Mouse (Mus musculus): ENCODE results near the gene Amdhd1. TPM values are rescaled to one million over a fixed set of nuclear protein-coding genes. Genes with fewer than 3 reads are reported as not detected.

Amdhd1 gene
- total and polyA plus RNA-seq, 3 experiments, result not detected

DNA sequence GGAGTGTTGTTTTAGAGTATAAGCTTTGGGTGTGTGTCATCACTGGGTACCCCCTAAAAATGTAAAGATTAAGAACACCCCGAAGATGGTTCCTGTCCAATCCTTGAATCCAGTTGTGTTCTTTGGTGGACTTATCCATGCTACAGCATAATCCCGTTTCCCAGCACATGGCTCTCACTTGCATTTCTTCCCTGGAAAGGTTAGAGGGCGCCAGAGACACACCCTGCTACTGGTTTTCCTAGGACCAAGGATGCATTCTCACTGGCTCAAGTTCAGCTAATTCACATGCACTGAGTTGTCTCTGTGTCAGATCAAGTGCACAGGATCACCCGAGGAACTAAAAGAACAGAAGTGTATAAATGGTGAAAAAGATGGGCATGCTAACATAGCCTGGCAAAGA lies 53.2 kb downstream of the Amdhd1 start:
- Histone ChIP-seq H3K9me3 (replicated peaks; ENCODE audit: insufficient read depth, low read length) (no peaks in the 10 kb centered on the region), H3K79me2 (ENCODE audit: control insufficient read depth, insufficient read depth, low read length, poor library complexity) (no peaks in the 10 kb centered on the region), H3K4me3 (ENCODE audit: control insufficient read depth in 1 of 2, insufficient read depth in 1 of 2, low read depth in 2 of 2, low read length in 2 of 2) (no peak overlapping the region), H3K4me1 (ENCODE audit: control insufficient read depth in 1 of 2, insufficient read depth in 2 of 2, low read length in 2 of 2) (no peaks in the 10 kb centered on the region; a peak in 1 of 4 replicates), H3K27ac (ENCODE audit: control insufficient read depth, low read depth, low read length) (no peak overlapping the region), H3K9ac (ENCODE audit: control insufficient read depth, low read depth, low read length, poor library complexity, severe bottlenecking) (no peak overlapping the region), H3K27me3 (ENCODE audit: control insufficient read depth in 1 of 2, insufficient read depth in 2 of 2, low read length in 2 of 2) (no peaks in the 10 kb centered on the region), H3K36me3 (ENCODE audit: control insufficient read depth in 1 of 2, insufficient read depth in 2 of 2, low read length in 2 of 2) (peaks cover 0 to 3% of the 10 kb centered on the region in 2 experiments; a peak in 3 of 4 replicates)
- TF ChIP-seq RCOR1 (IDR thresholded peaks at IDR 0.05; ENCODE audit: low read depth, low read length), result no peak
- no peak for TF ChIP-seq JUND (IDR thresholded peaks at IDR 0.05; ENCODE audit: low read depth, low read length)
- TF ChIP-seq MYC (IDR thresholded peaks at IDR 0.05; ENCODE audit: low read depth, low read length), result no peak
- TF ChIP-seq NRF1 (IDR thresholded peaks at IDR 0.05; ENCODE audit: insufficient read depth, low read depth, low read length, poor library complexity, severe bottlenecking), result no peak
- TF ChIP-seq POLR2AphosphoS2 (IDR thresholded peaks at IDR 0.05; ENCODE audit: low read length), result no peak
- no peak for TF ChIP-seq GABPA (IDR thresholded peaks at IDR 0.05; ENCODE audit: low read depth, low read length)
- TF ChIP-seq MAZ (IDR thresholded peaks at IDR 0.05; ENCODE audit: low read depth, low read length), result no peak
- TF ChIP-seq EP300 (IDR thresholded peaks at IDR 0.05; ENCODE audit: low read depth in 1 of 2, low read length in 2 of 2), result no peak
- TF ChIP-seq MEF2A (IDR thresholded peaks at IDR 0.05; ENCODE audit: extremely low read depth, insufficient replicate concordance, low read depth, low read length, poor library complexity, severe bottlenecking), result no peak
- no peak for TF ChIP-seq USF2 (IDR thresholded peaks at IDR 0.05; ENCODE audit: borderline replicate concordance in 1 of 2, insufficient read depth in 1 of 2, low read depth in 1 of 2, low read length in 2 of 2)
- no peak for TF ChIP-seq ELF1 (IDR thresholded peaks at IDR 0.05; ENCODE audit: low read depth, low read length)
- peak; percentile 30; the same call in 1 of the 2 replicates for TF ChIP-seq SMC3 (IDR thresholded peaks at IDR 0.05; ENCODE audit: low read depth, low read length)
- no peak for TF ChIP-seq ZKSCAN1 (IDR thresholded peaks at IDR 0.05; ENCODE audit: low read depth, low read length)
- peak; percentile 57 to 59 (median 59) for TF ChIP-seq CTCF (IDR thresholded peaks at IDR 0.05 in 2 of 3, conservative IDR thresholded peaks at IDR 0.05 in 1 of 3; ENCODE audit: control insufficient read depth in 1 of 3, insufficient read depth in 1 of 3, low read depth in 2 of 3, low read length in 3 of 3, poor library complexity in 1 of 3, severe bottlenecking in 1 of 3)
- peak; percentile 46 for TF ChIP-seq RAD21 (IDR thresholded peaks at IDR 0.05; ENCODE audit: low read depth, low read length)
- no peak for TF ChIP-seq TAL1 (IDR thresholded peaks at IDR 0.05; ENCODE audit: low read length)
- no peak for TF ChIP-seq UBTF (IDR thresholded peaks at IDR 0.05; ENCODE audit: borderline replicate concordance, insufficient read depth, low read depth, low read length)
- no peak for TF ChIP-seq KAT2A (conservative IDR thresholded peaks at IDR 0.05; ENCODE audit: low read depth, low read length)
- no peak for TF ChIP-seq MAFK (IDR thresholded peaks at IDR 0.05; ENCODE audit: borderline replicate concordance, low read depth, low read length)
- TF ChIP-seq SIN3A (IDR thresholded peaks at IDR 0.05; ENCODE audit: low read length), result no peak
- TF ChIP-seq MXI1 (IDR thresholded peaks at IDR 0.05; ENCODE audit: low read depth, low read length), result no peak
- no peak for TF ChIP-seq ZMIZ1 (IDR thresholded peaks at IDR 0.05; ENCODE audit: low read depth, low read length)
- DNase-seq (ENCODE audit: low read depth, low spot score), result peak; percentile 46
